Mouse (Mus musculus) hindbrain, embryonic 10.5 days (tissue): ENCODE results near the gene Mfap1a. TPM values are rescaled to one million over a fixed set of nuclear protein-coding genes. Genes with fewer than 3 reads are reported as not detected.
"Not testable (repeated sequence)": the region's sequence is repeated elsewhere in the genome, so short reads cannot be mapped to it uniquely, and the experiment has no call there.

Experiments used
- DNase-seq: peaks from one replicate; pipeline ENCODE4 v3.0.0-alpha.2; 2017; ENCODE audit warnings: low spot score
- H3K27ac ChIP-seq: fragments of 300-500 bp; sonication (generic); 2 replicates; pipeline ENCODE4 v1.5.1; 2016; ENCODE audit warnings: mild to moderate bottlenecking, moderate library complexity
- H3K27me3 ChIP-seq: fragments of 300-500 bp; sonication (generic); 2 replicates; pipeline ENCODE4 v1.6.1; 2016; ENCODE audit warnings: mild to moderate bottlenecking; ENCODE audit not compliant: poor library complexity, insufficient read depth, severe bottlenecking
- H3K36me3 ChIP-seq: fragments of 300-500 bp; sonication (generic); 2 replicates; pipeline ENCODE4 v1.6.1; 2016; ENCODE audit warnings: mild to moderate bottlenecking, moderate library complexity
- H3K4me1 ChIP-seq: fragments of 300-500 bp; sonication (generic); replicated peaks from 2 replicates; pipeline ENCODE4 v1.6.1; 2016; ENCODE audit warnings: mild to moderate bottlenecking
- H3K4me3 ChIP-seq: fragments of 300-500 bp; sonication (generic); 2 replicates; pipeline ENCODE4 v1.5.1; 2016; ENCODE audit warnings: mild to moderate bottlenecking, moderate library complexity
- H3K9me3 ChIP-seq: fragments of 300-500 bp; sonication (generic); 2 replicates; pipeline ENCODE4 v1.6.1; 2016; ENCODE audit warnings: mild to moderate bottlenecking, moderate library complexity
- WGBS: fragments of 180-500 bp; shearing (Covaris S2); methylation state at CpG from one replicate; pipeline ENCODE4 v1.1.7; 2016; 5-methylcytosine and 5-hydroxymethylcytosine counted together
- polyA plus RNA-seq: library from polyadenylated mRNA; unstranded; fragments of >200 nt; fragmentation: Nextera tagmentation; extraction: Ambion mirVana; gene quantifications from 2 replicates; pipeline ENCODE4 v1.2.1, GENCODE M21; 2016

Gene Mfap1a
- polyA plus RNA-seq, 1 experiment from 2014 or later, result 21.2 TPM

GRCm38 (mm10) chr2:121468982-121469381, 37.5 kb downstream of the Mfap1a start:
- H3K9me3 ChIP-seq, DNase-seq, H3K27me3 ChIP-seq, H3K4me3 ChIP-seq, H3K27ac ChIP-seq, H3K4me1 ChIP-seq: not testable (repeated sequence)
- peaks cover 16% of the 10 kb centered on the region for H3K36me3 ChIP-seq
- 63% methylated on average over 4 of the region's 6 CpGs for WGBS

- peaks cover 15% of the 10 kb centered on the region for H3K4me1 ChIP-seq
- H3K36me3 ChIP-seq, result peaks cover 34% of the 10 kb centered on the region
- H3K9me3 ChIP-seq, result no peaks in the 10 kb centered on the region
- H3K27me3 ChIP-seq, result no peaks in the 10 kb centered on the region
- no peak overlapping the region for H3K27ac ChIP-seq
- WGBS, result 82% methylated on average over 2 of the region's 2 CpGs
- no peak for DNase-seq
- no peak overlapping the region for H3K4me3 ChIP-seq
Measured at GRCm38 (mm10) chr2:121460071-121460470, 46.4 kb downstream of the Mfap1a start.

- H3K4me1 ChIP-seq, result peaks cover 22% of the 10 kb centered on the region
- peak within 1 kb of the TSS; percentile 81 for H3K27ac ChIP-seq
- peaks cover 64% of the 10 kb centered on the region for H3K36me3 ChIP-seq
- no peaks in the 10 kb centered on the region for H3K27me3 ChIP-seq
- DNase-seq, result peak; percentile 87
- H3K4me3 ChIP-seq, result peak within 1 kb of the TSS; percentile 63
- 4% methylated on average over 41 of the region's 41 CpGs for WGBS
- H3K9me3 ChIP-seq, result no peaks in the 10 kb centered on the region
Measured at GRCm38 (mm10) chr2:121456692-121457642, 49.5 kb downstream of the Mfap1a start, which contains the start of gene Serinc4. Serinc4 (minus strand) TSS chr2:121456781.

- WGBS, result 81% methylated on average over 5 of the region's 5 CpGs
- H3K36me3 ChIP-seq, result peaks cover 66% of the 10 kb centered on the region
- no peaks in the 10 kb centered on the region for H3K27me3 ChIP-seq
- H3K4me3 ChIP-seq, result no peak overlapping the region
- H3K9me3 ChIP-seq, result no peaks in the 10 kb centered on the region
- DNase-seq, result no peak
- H3K27ac ChIP-seq, result no peak overlapping the region
- H3K4me1 ChIP-seq, result peaks cover 32% of the 10 kb centered on the region
Measured at GRCm38 (mm10) chr2:121455534-121455933, 50.9 kb downstream of the Mfap1a start.

- no peak overlapping the region for H3K27ac ChIP-seq
- H3K27me3 ChIP-seq, result no peaks in the 10 kb centered on the region
- no peak for DNase-seq
- 86% methylated on average over 6 of the region's 6 CpGs for WGBS
- no peaks in the 10 kb centered on the region for H3K9me3 ChIP-seq
- peaks cover 42% of the 10 kb centered on the region for H3K4me1 ChIP-seq
- H3K4me3 ChIP-seq, result 0 out of 2 replicates have a peak overlapping the region, but pooled peaks have one; percentile 2
- peaks cover 50% of the 10 kb centered on the region for H3K36me3 ChIP-seq
Measured at GRCm38 (mm10) chr2:121453917-121454316, 52.5 kb downstream of the Mfap1a start.

GRCm38 (mm10) chr2:121452990-121453389, 53.5 kb downstream of the Mfap1a start, which contains the start of gene Hypk:
Hypk (plus strand) TSS chr2:121453290.
- Histone ChIP-seq H3K4me1 (peaks cover 47% of the 10 kb centered on the region), H3K36me3 (peaks cover 41% of the 10 kb centered on the region), H3K9me3 (no peaks in the 10 kb centered on the region), H3K27me3 (no peaks in the 10 kb centered on the region), H3K27ac (no peak within 1 kb of the TSS), H3K4me3 (peak within 1 kb of the TSS; percentile 11; the same call in 1 of the 2 replicates)
- 87% methylated on average over 4 of the region's 4 CpGs for WGBS
- no peak for DNase-seq

- Histone ChIP-seq H3K27me3 (no peaks in the 10 kb centered on the region), H3K36me3 (peaks cover 40% of the 10 kb centered on the region), H3K4me1 (peaks cover 43% of the 10 kb centered on the region), H3K27ac (no peak overlapping the region), H3K9me3 (no peaks in the 10 kb centered on the region), H3K4me3 (peak overlapping the region; percentile 11; the same call in 1 of the 2 replicates)
- WGBS, result 85% methylated on average over 4 of the region's 4 CpGs
- DNase-seq, result no peak
Measured at GRCm38 (mm10) chr2:121452361-121452760, 54.1 kb downstream of the Mfap1a start.

- peaks cover 40% of the 10 kb centered on the region for H3K36me3 ChIP-seq
- peak overlapping the region; percentile 97 for H3K27ac ChIP-seq
- H3K4me3 ChIP-seq, result peak overlapping the region; percentile 99
- peak; percentile 20 for DNase-seq
- WGBS, result 4% methylated on average over 7 of the region's 7 CpGs
- H3K27me3 ChIP-seq, result no peaks in the 10 kb centered on the region
- H3K4me1 ChIP-seq, result peaks cover 35% of the 10 kb centered on the region
- no peaks in the 10 kb centered on the region for H3K9me3 ChIP-seq
Measured at GRCm38 (mm10) chr2:121450093-121450492, 56.4 kb downstream of the Mfap1a start.

GRCm38 (mm10) chr2:121449545-121450011, 56.9 kb downstream of the Mfap1a start:
- Histone ChIP-seq H3K4me3 (peak overlapping the region; percentile 99), H3K27me3 (no peaks in the 10 kb centered on the region), H3K9me3 (no peaks in the 10 kb centered on the region), H3K36me3 (peaks cover 36% of the 10 kb centered on the region), H3K27ac (peak overlapping the region; percentile 97), H3K4me1 (peaks cover 35% of the 10 kb centered on the region)
- under 1% methylated on average over 54 of the region's 54 CpGs for WGBS
- DNase-seq, result peak; percentile 50

- Histone ChIP-seq H3K27ac (peak within 1 kb of the TSS; percentile 97), H3K36me3 (peaks cover 29% of the 10 kb centered on the region), H3K4me3 (peak within 1 kb of the TSS; percentile 99), H3K4me1 (peaks cover 35% of the 10 kb centered on the region), H3K27me3 (no peaks in the 10 kb centered on the region), H3K9me3 (no peaks in the 10 kb centered on the region)
- under 1% methylated on average over 74 of the region's 74 CpGs for WGBS
- DNase-seq, result peak; percentile 100
Measured at GRCm38 (mm10) chr2:121448739-121449535, 57.5 kb downstream of the Mfap1a start, which contains the start of gene Serf2. Serf2 (plus strand) TSS chr2:121449195.

GRCm38 (mm10) chr2:121448136-121448535, 58.3 kb downstream of the Mfap1a start:
- peaks cover 21% of the 10 kb centered on the region for H3K36me3 ChIP-seq
- no peaks in the 10 kb centered on the region for H3K9me3 ChIP-seq
- peaks cover 3% of the 10 kb centered on the region for H3K27me3 ChIP-seq
- peak overlapping the region; percentile 99 for H3K4me3 ChIP-seq
- peaks cover 38% of the 10 kb centered on the region for H3K4me1 ChIP-seq
- H3K27ac ChIP-seq, result peak overlapping the region; percentile 97
- no peak for DNase-seq
- WGBS, result 15% methylated on average over 9 of the region's 9 CpGs

- peaks cover 42% of the 10 kb centered on the region for H3K4me1 ChIP-seq
- H3K36me3 ChIP-seq, result peaks cover 10% of the 10 kb centered on the region
- no peaks in the 10 kb centered on the region for H3K9me3 ChIP-seq
- WGBS, result 86% methylated on average over 3 of the region's 3 CpGs
- no peak for DNase-seq
- no peak overlapping the region for H3K27ac ChIP-seq
- H3K27me3 ChIP-seq, result peaks cover 15% of the 10 kb centered on the region
- H3K4me3 ChIP-seq, result no peak overlapping the region
Measured at GRCm38 (mm10) chr2:121447006-121447405, 59.5 kb downstream of the Mfap1a start.
